Mouse (Mus musculus): Measurements from ENCODE around the gene Atp8b5. TPM values are rescaled to one million over a fixed set of nuclear protein-coding genes. Genes with fewer than 3 reads are reported as not detected.

Atp8b5 gene
- total and polyA plus RNA-seq, 2 experiments from 2014 or later, result 0.52 to 1.8 TPM

- no peak overlapping the region for H3K4me3 ChIP-seq (ENCODE audit: low read depth, low read length)
- H3K36me3 ChIP-seq (ENCODE audit: insufficient read depth), result no peaks in the 10 kb centered on the region
- H3K9me3 ChIP-seq (ENCODE audit: low read length), result no peaks in the 10 kb centered on the region
- no peak for DNase-seq
- H3K4me2 ChIP-seq (ENCODE audit: low read depth), result no peak overlapping the region
- no peak overlapping the region for H3K9ac ChIP-seq
- no peak for TF ChIP-seq CTCF (IDR thresholded peaks at IDR 0.05; ENCODE audit: low read depth)
- no peak for ATAC-seq
- H3K27ac ChIP-seq (ENCODE audit: low read depth, low read length), result no peak overlapping the region
- H3K27me3 ChIP-seq (ENCODE audit: insufficient read depth, low read length), result no peaks in the 10 kb centered on the region
- 94% methylated on average over 2 of the region's 2 CpGs for WGBS
- no peaks in the 10 kb centered on the region for H3K4me1 ChIP-seq (ENCODE audit: insufficient read depth)
These were observed 122.4 kb downstream of the Atp8b5 start for GRCm38 (mm10) chr4:43389390-43389789.

GRCm38 (mm10) chr4:43389845-43390440, 123.0 kb downstream of the Atp8b5 start:
- 67% methylated on average over 9 of the region's 9 CpGs for WGBS
- H3K27me3 ChIP-seq (ENCODE audit: insufficient read depth, low read length), result no peaks in the 10 kb centered on the region
- no peak for DNase-seq
- no peaks in the 10 kb centered on the region for H3K9me3 ChIP-seq (ENCODE audit: low read length)
- H3K27ac ChIP-seq (ENCODE audit: low read depth, low read length), result no peak overlapping the region
- no peak for TF ChIP-seq CTCF (IDR thresholded peaks at IDR 0.05; ENCODE audit: low read depth)
- no peaks in the 10 kb centered on the region for H3K36me3 ChIP-seq (ENCODE audit: insufficient read depth)
- no peak overlapping the region for H3K4me3 ChIP-seq (ENCODE audit: low read depth, low read length)
- no peaks in the 10 kb centered on the region for H3K4me1 ChIP-seq (ENCODE audit: insufficient read depth)
- no peak for ATAC-seq
- no peak overlapping the region for H3K9ac ChIP-seq
- no peak overlapping the region for H3K4me2 ChIP-seq (ENCODE audit: low read depth)

DNA sequence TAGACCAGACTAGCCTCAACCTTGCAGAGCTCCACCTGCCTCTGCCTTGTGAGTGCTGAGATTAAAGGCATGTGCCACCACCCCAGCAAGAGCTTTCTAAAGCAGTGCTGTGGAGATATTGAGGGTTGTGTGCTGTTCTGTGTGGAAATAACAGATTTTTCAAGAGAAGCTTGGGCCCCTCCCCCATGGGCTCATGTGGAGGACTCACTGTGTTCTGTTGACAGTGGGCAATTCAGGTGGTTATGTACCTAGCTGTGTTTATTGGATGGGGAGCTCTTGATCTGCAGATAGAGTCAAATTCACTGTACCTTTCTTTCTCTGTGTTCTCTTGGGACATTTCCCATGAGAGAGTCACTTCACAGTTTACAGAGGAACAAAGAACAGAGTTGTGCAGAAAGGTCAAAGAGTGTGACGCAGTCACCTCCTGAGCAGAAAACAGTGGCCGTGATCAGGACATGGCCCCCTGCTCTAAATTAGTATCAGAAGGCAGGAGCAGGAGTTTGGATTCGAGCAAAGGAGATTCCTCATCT, 124.6 kb downstream of the Atp8b5 start:
- DNase-seq, result no peak
- no peak overlapping the region for H3K27ac ChIP-seq (ENCODE audit: low read depth, low read length)
- 80% methylated on average over 3 of the region's 3 CpGs for WGBS
- no peak overlapping the region for H3K4me3 ChIP-seq (ENCODE audit: low read depth, low read length)
- no peak overlapping the region for H3K4me2 ChIP-seq (ENCODE audit: low read depth)
- H3K9me3 ChIP-seq (ENCODE audit: low read length), result no peaks in the 10 kb centered on the region
- no peaks in the 10 kb centered on the region for H3K4me1 ChIP-seq (ENCODE audit: insufficient read depth)
- no peaks in the 10 kb centered on the region for H3K36me3 ChIP-seq (ENCODE audit: insufficient read depth)
- ATAC-seq, result no peak
- no peak overlapping the region for H3K9ac ChIP-seq
- TF ChIP-seq CTCF (IDR thresholded peaks at IDR 0.05; ENCODE audit: low read depth), result no peak
- H3K27me3 ChIP-seq (ENCODE audit: insufficient read depth, low read length), result no peaks in the 10 kb centered on the region

- Histone ChIP-seq H3K27me3 (ENCODE audit: insufficient read depth, low read length) (no peaks in the 10 kb centered on the region), H3K36me3 (ENCODE audit: insufficient read depth) (no peaks in the 10 kb centered on the region), H3K9me3 (ENCODE audit: low read length) (no peaks in the 10 kb centered on the region), H3K9ac (no peak overlapping the region), H3K4me3 (ENCODE audit: low read depth, low read length) (no peak overlapping the region), H3K4me2 (ENCODE audit: low read depth) (no peak overlapping the region), H3K4me1 (ENCODE audit: insufficient read depth) (no peaks in the 10 kb centered on the region), H3K27ac (ENCODE audit: low read depth, low read length) (no peak overlapping the region)
- DNase-seq (no peak), ATAC-seq (no peak)
- 77% methylated on average over 15 of the region's 15 CpGs for WGBS
- TF ChIP-seq CTCF (IDR thresholded peaks at IDR 0.05; ENCODE audit: low read depth), result no peak
These were observed 127.5 kb downstream of the Atp8b5 start for GRCm38 (mm10) chr4:43394345-43394891.

DNA sequence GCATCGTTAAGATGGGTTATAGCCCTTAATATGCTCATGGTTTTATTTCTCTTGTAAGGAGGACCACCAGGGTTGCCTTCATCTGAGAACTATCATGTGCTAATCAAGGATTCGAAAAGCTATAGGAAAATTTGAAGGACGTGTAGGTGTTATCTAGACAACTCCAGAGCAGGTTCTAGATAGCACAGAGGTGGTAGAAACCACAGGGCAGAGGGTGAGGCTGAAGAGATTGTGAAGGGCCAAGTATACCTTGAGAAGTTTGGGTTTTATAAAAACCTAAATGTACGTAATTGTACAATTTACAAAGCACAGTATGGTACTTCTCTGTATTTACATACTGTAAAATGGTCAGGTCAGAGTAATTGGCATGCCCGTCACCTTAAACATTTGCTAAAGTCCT, 128.2 kb downstream of the Atp8b5 start:
- no peak overlapping the region for H3K4me3 ChIP-seq (ENCODE audit: low read depth, low read length)
- H3K27me3 ChIP-seq (ENCODE audit: insufficient read depth, low read length), result no peaks in the 10 kb centered on the region
- ATAC-seq (no peak), DNase-seq (no peak)
- no peak for TF ChIP-seq CTCF (IDR thresholded peaks at IDR 0.05; ENCODE audit: low read depth)
- no peak overlapping the region for H3K9ac ChIP-seq
- H3K4me2 ChIP-seq (ENCODE audit: low read depth), result no peak overlapping the region
- H3K27ac ChIP-seq (ENCODE audit: low read depth, low read length), result no peak overlapping the region
- H3K4me1 ChIP-seq (ENCODE audit: insufficient read depth), result no peaks in the 10 kb centered on the region
- H3K9me3 ChIP-seq (ENCODE audit: low read length), result no peaks in the 10 kb centered on the region
- no peaks in the 10 kb centered on the region for H3K36me3 ChIP-seq (ENCODE audit: insufficient read depth)
- WGBS, result 90% methylated on average over 5 of the region's 5 CpGs

- Histone ChIP-seq H3K9me3 (ENCODE audit: low read length) (no peaks in the 10 kb centered on the region), H3K27ac (ENCODE audit: low read depth, low read length) (no peak overlapping the region), H3K36me3 (ENCODE audit: insufficient read depth) (no peaks in the 10 kb centered on the region), H3K4me2 (ENCODE audit: low read depth) (no peak overlapping the region), H3K4me1 (ENCODE audit: insufficient read depth) (no peaks in the 10 kb centered on the region), H3K27me3 (ENCODE audit: insufficient read depth, low read length) (no peaks in the 10 kb centered on the region), H3K4me3 (ENCODE audit: low read depth, low read length) (no peak overlapping the region), H3K9ac (no peak overlapping the region)
- DNase-seq, result no peak
- TF ChIP-seq CTCF (IDR thresholded peaks at IDR 0.05; ENCODE audit: low read depth), result no peak
- ATAC-seq, result no peak
- 82% methylated on average over 9 of the region's 9 CpGs for WGBS
These were observed 128.9 kb downstream of the Atp8b5 start for GRCm38 (mm10) chr4:43395836-43396235.

GRCm38 (mm10) chr4:43396381-43396780, 129.4 kb downstream of the Atp8b5 start:
- DNase-seq (no peak), ATAC-seq (no peak)
- Histone ChIP-seq H3K36me3 (ENCODE audit: insufficient read depth) (no peaks in the 10 kb centered on the region), H3K4me2 (ENCODE audit: low read depth) (no peak overlapping the region), H3K4me1 (ENCODE audit: insufficient read depth) (no peaks in the 10 kb centered on the region), H3K9ac (no peak overlapping the region), H3K27me3 (ENCODE audit: insufficient read depth, low read length) (no peaks in the 10 kb centered on the region), H3K27ac (ENCODE audit: low read depth, low read length) (no peak overlapping the region), H3K9me3 (ENCODE audit: low read length) (no peaks in the 10 kb centered on the region), H3K4me3 (ENCODE audit: low read depth, low read length) (no peak overlapping the region)
- no peak for TF ChIP-seq CTCF (IDR thresholded peaks at IDR 0.05; ENCODE audit: low read depth)
- 88% methylated on average over 5 of the region's 5 CpGs for WGBS
